In the genomic region with DNA sequence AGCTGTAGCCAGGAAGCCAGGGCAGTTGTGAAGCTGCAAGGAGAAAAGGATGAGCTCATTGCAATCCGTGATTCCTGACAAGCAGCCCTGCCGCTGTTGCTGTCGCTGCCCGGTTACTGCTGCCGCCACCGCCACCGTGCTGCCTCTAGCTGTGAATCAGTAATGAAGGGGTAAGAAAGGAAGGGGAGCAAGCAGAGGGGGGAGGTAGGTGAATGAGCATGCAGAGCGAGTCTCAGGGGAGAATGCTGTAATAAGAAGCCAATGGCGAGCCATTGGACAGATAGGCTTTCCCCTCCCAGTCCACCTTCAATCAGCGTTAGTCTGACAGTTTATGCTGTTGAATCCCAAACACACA, we compare ENCODE assay signal across 8 mouse cellular contexts.
A peak's percentile ranks its signal among the peaks of the same experiment; 100 is the strongest.
DNase-seq lines count a peak whose midpoint lies in the region; ATAC-seq and TF ChIP-seq lines count a peak whose summit lies in the region.

No protein-coding gene starts in this region.

- WGBS in thymus, adult 2 months, result 66% methylated on average over 10 of the region's 10 CpGs
- 0% methylated on average over 10 of the region's 10 CpGs for WGBS in embryonic facial prominence, embryonic 10.5 days
- under 1% methylated on average over 10 of the region's 10 CpGs for WGBS in heart, embryonic 10.5 days
- 0% methylated on average over 10 of the region's 10 CpGs for WGBS in kidney, embryonic 16.5 days
- 3% methylated on average over 10 of the region's 10 CpGs for WGBS in limb, embryonic 14.5 days

- no peak overlapping the region for H3K4me3 ChIP-seq in thymus, adult 2 months (ENCODE audit: control insufficient read depth, insufficient read depth, low read length)
- peak overlapping the region; percentile 58 for H3K4me3 ChIP-seq in embryonic facial prominence, embryonic 10.5 days
- H3K4me3 ChIP-seq in heart, embryonic 10.5 days, result peak overlapping the region; percentile 58
- peak overlapping the region; percentile 46 for H3K4me3 ChIP-seq in kidney, embryonic 16.5 days (ENCODE audit: low read length)
- peak overlapping the region; percentile 32 for H3K4me3 ChIP-seq in limb, embryonic 14.5 days (replicated peaks; ENCODE audit: low read length)
- H3K4me3 ChIP-seq in myocyte, result no peak overlapping the region

- H3K27ac ChIP-seq in thymus, adult 2 months (ENCODE audit: control insufficient read depth, insufficient read depth, low read length), result no peak overlapping the region
- H3K27ac ChIP-seq in embryonic facial prominence, embryonic 10.5 days (replicated peaks), result peak overlapping the region; percentile 69
- peak overlapping the region; percentile 30 for H3K27ac ChIP-seq in heart, embryonic 10.5 days
- H3K27ac ChIP-seq in kidney, embryonic 16.5 days (ENCODE audit: low read length), result no peak overlapping the region
- no peak overlapping the region for H3K27ac ChIP-seq in limb, embryonic 14.5 days (replicated peaks; ENCODE audit: low read depth, low read length)

- H3K4me1 ChIP-seq in thymus, adult 2 months (replicated peaks; ENCODE audit: control insufficient read depth, insufficient read depth, low read length), result no peaks in the 10 kb centered on the region
- H3K4me1 ChIP-seq in embryonic facial prominence, embryonic 10.5 days, result peaks cover 17% of the 10 kb centered on the region
- peaks cover 14% of the 10 kb centered on the region for H3K4me1 ChIP-seq in heart, embryonic 10.5 days
- peaks cover 12% of the 10 kb centered on the region; the same call in 1 of the 2 replicates for H3K4me1 ChIP-seq in kidney, embryonic 16.5 days (ENCODE audit: insufficient read depth, low read length)
- H3K4me1 ChIP-seq in limb, embryonic 14.5 days (ENCODE audit: control insufficient read depth, insufficient read depth, low read length), result peaks cover 7% of the 10 kb centered on the region; the same call in 1 of the 2 replicates

- TF ChIP-seq POLR2A in thymus, adult 2 months (IDR thresholded peaks at IDR 0.05; ENCODE audit: control insufficient read depth, extremely low read depth, insufficient read depth, low read length, poor library complexity), result no peak
- TF ChIP-seq POLR2A in limb, embryonic 14.5 days (IDR thresholded peaks at IDR 0.05; ENCODE audit: borderline replicate concordance, extremely low read depth, insufficient read depth, insufficient read length), result no peak
- no peak for TF ChIP-seq POLR2A in myocyte (IDR thresholded peaks at IDR 0.05; ENCODE audit: insufficient read length, low read depth)

- no peak overlapping the region for H3ac ChIP-seq in myocyte (ENCODE audit: control insufficient read depth, insufficient read length)

- peak overlapping the region; percentile 67 for H3K4me2 ChIP-seq in kidney, embryonic 16.5 days (replicated peaks; ENCODE audit: low read depth, low read length)
- peak overlapping the region; percentile 59 for H3K4me2 ChIP-seq in limb, embryonic 14.5 days (replicated peaks; ENCODE audit: low read depth, low read length, severe bottlenecking)
- H3K4me2 ChIP-seq in myocyte (ENCODE audit: low read depth), result peak overlapping the region; percentile 53

- no peak for TF ChIP-seq CTCF in thymus, adult 2 months (IDR thresholded peaks at IDR 0.05; ENCODE audit: borderline replicate concordance, control insufficient read depth, extremely low read depth, insufficient read depth, low read length, poor library complexity)

- peak; percentile 93 for ATAC-seq in kidney, embryonic 16.5 days (ENCODE audit: low FRiP score, low TSS enrichment)
- peak; percentile 67 for ATAC-seq in limb, embryonic 14.5 days (ENCODE audit: low FRiP score, low read depth)
- no peak for ATAC-seq in erythroid progenitor cell, adult 5-6 weeks (replicated peaks; ENCODE audit: low FRiP score, poor library complexity, severe bottlenecking)

- H3K36me3 ChIP-seq in thymus, adult 2 months (ENCODE audit: control insufficient read depth, insufficient read depth, low read length), result no peaks in the 10 kb centered on the region
- H3K36me3 ChIP-seq in embryonic facial prominence, embryonic 10.5 days (replicated peaks), result no peaks in the 10 kb centered on the region
- no peaks in the 10 kb centered on the region for H3K36me3 ChIP-seq in heart, embryonic 10.5 days
- H3K36me3 ChIP-seq in kidney, embryonic 16.5 days (ENCODE audit: insufficient read depth, low read length), result no peaks in the 10 kb centered on the region
- no peaks in the 10 kb centered on the region for H3K36me3 ChIP-seq in limb, embryonic 14.5 days (ENCODE audit: control insufficient read depth, insufficient read depth, low read length)
- H3K36me3 ChIP-seq in myocyte (ENCODE audit: control insufficient read depth, insufficient read depth), result no peaks in the 10 kb centered on the region

- no peaks in the 10 kb centered on the region for H3K79me2 ChIP-seq in myocyte (ENCODE audit: control insufficient read depth, insufficient read depth)

- peak overlapping the region; percentile 31 for H3K9ac ChIP-seq in kidney, embryonic 16.5 days (replicated peaks; ENCODE audit: low read length)
- H3K9ac ChIP-seq in limb, embryonic 14.5 days (ENCODE audit: low read depth, low read length, severe bottlenecking), result peak overlapping the region; percentile 41

- peak; percentile 31 for DNase-seq in thymus, postnatal 4 days
- DNase-seq in thymus, adult 2 months, result no peak
- DNase-seq in embryonic facial prominence, embryonic 10.5 days (ENCODE audit: low spot score), result peak; percentile 67
- DNase-seq in heart, embryonic 10.5 days (ENCODE audit: low spot score), result peak; percentile 83
- DNase-seq in limb, embryonic 14.5 days (ENCODE audit: low spot score), result peak; percentile 64

- H3K27me3 ChIP-seq in thymus, adult 2 months (ENCODE audit: control insufficient read depth, insufficient read depth, low read length), result no peaks in the 10 kb centered on the region
- no peaks in the 10 kb centered on the region for H3K27me3 ChIP-seq in embryonic facial prominence, embryonic 10.5 days (replicated peaks; ENCODE audit: low read depth, poor library complexity, severe bottlenecking)
- no peaks in the 10 kb centered on the region for H3K27me3 ChIP-seq in heart, embryonic 10.5 days (ENCODE audit: insufficient read depth, poor library complexity, severe bottlenecking)
- no peaks in the 10 kb centered on the region for H3K27me3 ChIP-seq in kidney, embryonic 16.5 days (ENCODE audit: insufficient read depth, low read length)
- no peaks in the 10 kb centered on the region for H3K27me3 ChIP-seq in limb, embryonic 14.5 days (ENCODE audit: control insufficient read depth, insufficient read depth, low read length)
- H3K27me3 ChIP-seq in myocyte (ENCODE audit: control insufficient read depth, insufficient read depth, insufficient read length), result no peaks in the 10 kb centered on the region

- H3K9me3 ChIP-seq in embryonic facial prominence, embryonic 10.5 days, result no peaks in the 10 kb centered on the region
- no peaks in the 10 kb centered on the region for H3K9me3 ChIP-seq in heart, embryonic 10.5 days
- no peaks in the 10 kb centered on the region for H3K9me3 ChIP-seq in kidney, embryonic 16.5 days (ENCODE audit: low read length)
- H3K9me3 ChIP-seq in limb, embryonic 14.5 days (ENCODE audit: control insufficient read depth, low read length), result no peaks in the 10 kb centered on the region

TF ChIP-seq in myocyte, 11 proteins besides CTCF, POLR2A, EP300 and RAD21:
- no peak for TF ChIP-seq MAX (IDR thresholded peaks at IDR 0.05; ENCODE audit: low read depth)
- TF ChIP-seq CEBPB (IDR thresholded peaks at IDR 0.05; ENCODE audit: insufficient read depth, poor library complexity, severe bottlenecking), result no peak
- TF ChIP-seq REST (IDR thresholded peaks at IDR 0.05; ENCODE audit: insufficient read depth, insufficient read length), result no peak
- no peak for TF ChIP-seq E2F4 (IDR thresholded peaks at IDR 0.05; ENCODE audit: insufficient read depth)
- no peak for TF ChIP-seq MYOD1 (IDR thresholded peaks at IDR 0.05; ENCODE audit: control insufficient read depth in 1 of 3, insufficient read length in 2 of 3, low read depth in 2 of 3)
- TF ChIP-seq TCF3 (IDR thresholded peaks at IDR 0.05; ENCODE audit: insufficient read length, low read depth), result no peak
- no peak for TF ChIP-seq TCF12 (IDR thresholded peaks at IDR 0.05; ENCODE audit: insufficient read depth, poor library complexity, severe bottlenecking)
- no peak for TF ChIP-seq USF1 (IDR thresholded peaks at IDR 0.05; ENCODE audit: low read depth)
- TF ChIP-seq SRF (IDR thresholded peaks at IDR 0.05; ENCODE audit: control insufficient read depth, insufficient read length, low read depth), result no peak
- no peak for TF ChIP-seq POLR2AphosphoS2 (IDR thresholded peaks at IDR 0.05; ENCODE audit: insufficient read length, low read depth)
- TF ChIP-seq MYOG (IDR thresholded peaks at IDR 0.05; ENCODE audit: control insufficient read depth in 1 of 3, insufficient read depth in 1 of 3, insufficient read length in 2 of 3, low read depth in 2 of 3), result no peak

Comparison
In these comparisons a context has a peak if more than half of its experiments do, and no peak if none do; other contexts are left out.
1. H3K27ac ChIP-seq: peak in embryonic facial prominence, embryonic 10.5 days (single experiment) and heart, embryonic 10.5 days (single experiment); none in thymus, adult 2 months (single experiment), kidney, embryonic 16.5 days (single experiment) and limb, embryonic 14.5 days (single experiment).
2. H3K4me3 ChIP-seq: peak in embryonic facial prominence, embryonic 10.5 days (single experiment), heart, embryonic 10.5 days (single experiment), kidney, embryonic 16.5 days (single experiment) and limb, embryonic 14.5 days (single experiment); none in thymus, adult 2 months (single experiment) and myocyte (single experiment).
3. Peak in every context shown above with its lines, with median percentiles within 50 percentile points of each other: H3K4me2 ChIP-seq.